Mouse (Mus musculus) cerebellum, adult 2 months (tissue): Measurements from ENCODE around the gene Cog7.

ENCODE experiments used
- CTCF ChIP-seq: fragments of 200-500 bp; IDR thresholded peaks from 2 replicates; pipeline ENCODE4 v1.5.1; 2011; ENCODE audit warnings: low read depth, mild to moderate bottlenecking, control low read depth, low read length, moderate library complexity, borderline replicate concordance; ENCODE audit not compliant: insufficient read depth
- POLR2A ChIP-seq: fragments of 200-500 bp; IDR thresholded peaks from 2 replicates; pipeline ENCODE4 v1.6.1; 2011; ENCODE audit warnings: low read length, control low read depth, borderline replicate concordance; ENCODE audit not compliant: insufficient read depth

DNA sequence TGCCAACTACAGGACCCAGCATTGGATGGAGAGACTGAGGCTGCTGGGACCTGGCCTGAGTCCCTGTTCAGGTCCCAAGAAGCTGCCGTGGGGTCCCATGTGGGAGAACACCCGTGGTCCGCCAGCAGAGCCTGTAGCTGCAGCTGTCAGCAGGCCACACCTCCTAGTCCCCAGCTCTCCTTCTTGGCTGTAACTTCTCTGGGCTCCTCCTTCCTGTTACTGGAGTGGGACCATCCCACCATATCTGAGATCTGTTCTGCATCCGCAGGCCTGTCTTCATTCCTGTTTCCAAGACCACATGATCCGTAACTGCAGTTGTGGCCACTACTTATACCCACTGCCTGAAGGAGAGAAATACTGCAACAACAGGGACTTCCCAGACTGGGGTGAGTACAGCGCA, 67.6 kb downstream of the Cog7 start:
- no peak for TF ChIP-seq CTCF
- no peak for TF ChIP-seq POLR2A
